Mouse (Mus musculus) urinary bladder, postnatal 14 days (tissue): Measurements from ENCODE around the gene Chrm4.

Source experiments
- DNase-seq: peaks from one replicate; pipeline ENCODE4 v3.0.0; 2021; ENCODE audit warnings: low spot score

The Chrm4 gene

DNA sequence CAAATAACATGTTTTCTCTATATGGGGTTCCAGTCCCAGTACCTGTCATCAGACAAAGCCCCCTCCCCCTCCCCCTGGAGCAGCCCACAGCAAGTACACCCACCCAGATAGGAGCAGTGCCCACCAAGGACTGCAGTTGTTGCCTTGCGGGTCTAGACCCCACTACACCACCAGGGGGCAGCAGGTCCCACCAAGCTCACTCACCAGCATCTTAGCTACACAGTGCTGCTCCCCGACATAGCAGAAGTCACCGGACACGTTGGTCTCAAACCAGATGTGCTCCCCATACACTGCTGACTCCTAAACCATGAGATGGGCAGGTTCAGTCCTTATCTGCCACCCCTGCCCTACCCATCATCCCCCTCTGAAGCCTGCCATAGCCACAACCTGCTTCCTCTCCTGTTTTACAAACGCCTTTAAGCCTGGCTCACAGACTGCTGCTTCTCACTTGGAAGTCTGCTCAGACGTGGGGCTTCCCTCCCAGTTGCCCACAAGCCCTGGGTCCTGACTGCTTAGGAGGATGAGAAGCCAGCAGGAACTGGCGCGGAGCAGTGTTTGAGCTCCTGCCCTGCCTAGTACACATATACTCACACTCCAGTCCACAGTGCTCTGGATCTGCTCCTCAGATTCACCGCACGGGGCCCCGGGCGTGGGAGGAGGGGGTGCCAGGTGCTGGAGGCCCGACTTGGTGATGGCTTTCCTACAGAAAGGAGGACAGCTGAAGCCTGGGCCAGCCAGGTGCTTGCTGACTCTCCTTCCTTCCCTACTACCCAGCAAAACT is 17.3 kb downstream of the Chrm4 start:
- DNase-seq, result peak; percentile 76

DNA sequence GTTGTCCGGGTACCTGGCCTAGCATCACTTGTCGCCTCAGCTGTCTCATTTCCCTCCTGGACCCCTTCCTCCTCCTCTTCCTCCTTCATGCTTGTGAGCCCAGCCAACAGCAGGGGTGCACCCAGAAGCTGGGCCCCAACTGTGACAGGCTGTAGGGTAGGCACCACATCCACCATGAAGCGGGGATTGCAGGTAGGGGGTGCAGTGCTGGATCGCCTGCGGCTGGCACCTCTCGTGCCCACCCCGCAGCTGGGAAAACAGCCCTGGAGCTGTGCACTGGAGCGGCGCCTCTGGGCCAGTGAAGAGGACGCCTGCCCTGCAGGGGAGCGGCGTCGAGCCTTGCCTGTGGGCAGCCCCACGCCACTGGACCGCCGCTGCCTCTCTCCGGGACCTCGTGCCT is 18.4 kb downstream of the Chrm4 start, which contains the start of gene Gm9821:
Gm9821 (plus strand) TSS at position 221 of the 400 bp plus-strand sequence.
- DNase-seq, result no peak

DNA sequence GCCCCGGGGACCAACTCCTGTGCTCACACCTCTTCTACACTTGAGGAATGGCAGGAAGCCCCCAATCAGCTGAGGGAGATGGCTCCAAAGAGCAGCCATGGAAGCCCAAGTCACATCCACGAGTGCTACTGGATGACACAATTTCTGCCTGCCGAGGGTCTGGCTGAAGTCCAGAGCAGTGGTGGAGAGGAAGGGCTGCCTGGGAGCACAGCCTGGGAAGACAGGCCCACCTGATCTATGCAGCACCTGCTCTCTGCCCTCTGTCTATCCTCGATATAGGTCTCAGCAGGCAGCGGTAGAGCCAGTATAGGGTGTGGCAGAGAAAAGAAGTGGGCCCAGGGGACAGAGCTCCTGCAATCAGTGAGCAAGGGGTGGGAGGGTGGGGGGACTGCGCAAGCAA is 19.8 kb downstream of the Chrm4 start:
- no peak for DNase-seq

GRCm38 (mm10) chr2:91947397-91948150 is 20.5 kb downstream of the Chrm4 start:
- DNase-seq, result peak; percentile 42

GRCm38 (mm10) chr2:91948151-91948509 is 21.1 kb downstream of the Chrm4 start:
- no peak for DNase-seq

GRCm38 (mm10) chr2:91948792-91949241 is 21.8 kb downstream of the Chrm4 start:
- no peak for DNase-seq

GRCm38 (mm10) chr2:91949411-91950274 is 22.6 kb downstream of the Chrm4 start:
- no peak for DNase-seq

DNA sequence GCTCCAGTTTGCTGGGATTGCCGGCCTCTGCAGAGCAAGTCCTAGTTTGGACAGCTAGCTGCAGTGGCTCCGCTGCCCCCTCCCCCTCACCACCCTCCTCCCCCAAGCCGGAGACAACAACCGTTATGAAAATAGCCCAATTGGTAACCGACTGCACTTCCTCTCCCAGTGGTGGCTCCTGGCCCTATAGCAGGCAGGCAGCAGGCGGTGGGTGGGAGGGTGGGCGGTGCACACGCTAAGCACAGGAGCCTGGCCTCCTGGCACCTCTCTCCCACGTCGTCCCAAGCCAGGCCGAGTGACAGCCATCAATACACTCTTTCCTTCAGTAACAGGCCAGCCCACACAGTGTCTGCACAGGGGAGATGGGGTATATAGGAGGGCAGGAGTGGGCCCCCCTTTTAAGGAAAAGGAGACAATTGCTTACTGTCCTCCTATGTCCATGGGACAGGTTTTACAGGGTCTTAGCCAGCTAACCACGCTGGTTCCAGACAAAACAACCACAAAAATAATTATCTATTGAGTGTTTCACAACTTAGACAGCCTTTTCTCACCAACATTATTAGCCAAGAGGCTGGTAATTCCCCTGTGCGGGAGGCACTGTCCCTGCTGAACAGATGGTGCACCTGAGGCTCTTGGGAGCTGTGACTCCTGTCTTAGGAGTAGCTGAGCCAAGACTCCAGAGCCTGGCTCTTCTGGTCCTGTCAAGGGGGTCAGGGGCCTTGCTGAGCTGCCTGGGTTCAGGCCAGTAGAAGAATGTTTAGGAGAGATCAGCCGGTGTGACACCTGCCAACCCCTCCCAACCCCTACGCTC is 23.4 kb downstream of the Chrm4 start:
- DNase-seq, result no peak

DNA sequence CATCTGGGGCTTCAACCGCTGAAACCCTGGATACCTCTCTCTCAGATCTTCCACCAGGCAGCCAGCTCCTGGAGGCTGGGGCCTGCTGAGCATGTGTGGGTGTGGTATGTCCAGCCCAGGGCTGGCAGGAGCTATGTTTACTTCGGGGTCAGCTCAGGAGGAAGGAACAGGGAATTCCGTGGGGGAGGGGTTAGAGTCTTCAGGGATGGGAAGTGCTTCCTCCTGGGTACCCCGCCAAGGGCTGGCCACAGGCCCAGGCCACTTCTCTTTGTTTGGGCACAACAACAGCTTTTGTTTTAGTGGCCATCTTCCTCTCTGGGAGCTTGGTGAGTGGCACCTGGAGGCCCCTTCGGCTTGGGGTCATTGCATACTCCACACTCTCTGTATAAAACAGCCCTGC is 26.8 kb downstream of the Chrm4 start:
- peak; percentile 67 for DNase-seq

DNA sequence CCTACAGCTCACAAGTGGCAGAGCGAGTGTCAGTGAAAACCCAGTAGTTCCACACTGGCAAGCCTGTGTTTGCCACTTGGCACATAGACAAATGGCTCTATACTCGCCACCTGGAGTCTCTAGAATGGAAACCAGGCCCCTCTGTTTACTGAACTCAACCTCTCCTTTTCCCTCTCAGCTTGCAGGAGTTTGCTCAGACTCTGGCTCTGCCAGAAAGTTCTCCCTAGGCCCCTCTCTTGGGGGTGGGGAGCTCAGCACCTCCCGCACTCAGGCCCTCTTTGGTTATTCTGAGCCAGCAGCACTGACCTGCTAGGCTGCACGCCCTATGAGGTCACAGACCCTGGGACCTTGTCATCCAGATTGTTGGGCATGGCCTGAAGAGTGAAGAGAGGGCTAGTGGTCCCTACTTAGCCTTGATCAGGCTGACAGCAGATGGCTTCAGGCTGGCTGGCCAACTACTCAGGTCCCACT is 28.1 kb downstream of the Chrm4 start:
- no peak for DNase-seq

DNA sequence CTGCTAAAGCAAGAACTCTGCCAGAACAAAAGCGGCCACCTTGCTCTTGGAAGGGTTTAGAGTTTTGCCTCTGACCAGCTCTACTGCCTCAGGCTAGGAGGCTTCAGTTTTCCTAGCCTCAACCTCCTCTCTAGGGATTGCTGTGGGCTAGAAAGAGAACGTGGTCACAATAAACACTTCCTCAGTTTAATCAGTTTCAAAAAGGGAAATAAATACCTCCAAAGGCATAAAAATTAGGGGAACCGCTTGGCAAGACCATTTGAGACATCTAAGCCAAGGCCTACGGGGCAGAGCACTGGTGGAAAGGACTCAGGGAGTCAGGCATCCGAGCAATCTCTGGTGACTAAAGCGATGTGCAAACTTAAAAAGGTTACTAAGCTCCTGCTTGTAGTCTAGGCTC is 28.8 kb downstream of the Chrm4 start:
- no peak for DNase-seq

- DNase-seq, result no peak
These were observed 30.0 kb downstream of the Chrm4 start for GRCm38 (mm10) chr2:91957096-91957495.

DNA sequence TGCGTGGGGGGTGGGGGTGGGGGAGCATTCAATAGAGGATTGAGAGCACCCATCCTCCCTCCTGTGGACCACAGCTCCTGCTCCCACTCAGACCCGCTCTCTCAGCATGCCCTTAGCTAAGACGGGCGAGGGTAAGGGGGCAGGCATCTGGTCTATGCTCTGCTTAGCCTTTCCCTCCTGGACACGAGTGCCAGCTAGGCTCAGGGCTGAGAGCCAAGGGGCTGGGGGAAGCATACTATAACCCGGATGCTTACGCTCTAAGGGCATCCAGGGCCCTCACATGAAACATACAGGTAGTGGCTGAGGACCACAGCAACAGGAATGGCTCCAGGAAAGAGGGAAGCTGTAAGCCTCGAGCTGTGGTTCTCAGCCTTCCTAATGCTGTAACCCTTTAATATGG is 31.0 kb downstream of the Chrm4 start:
- DNase-seq, result no peak

- peak; percentile 53 for DNase-seq
These were observed 31.8 kb downstream of the Chrm4 start for GRCm38 (mm10) chr2:91958701-91959457.

DNA sequence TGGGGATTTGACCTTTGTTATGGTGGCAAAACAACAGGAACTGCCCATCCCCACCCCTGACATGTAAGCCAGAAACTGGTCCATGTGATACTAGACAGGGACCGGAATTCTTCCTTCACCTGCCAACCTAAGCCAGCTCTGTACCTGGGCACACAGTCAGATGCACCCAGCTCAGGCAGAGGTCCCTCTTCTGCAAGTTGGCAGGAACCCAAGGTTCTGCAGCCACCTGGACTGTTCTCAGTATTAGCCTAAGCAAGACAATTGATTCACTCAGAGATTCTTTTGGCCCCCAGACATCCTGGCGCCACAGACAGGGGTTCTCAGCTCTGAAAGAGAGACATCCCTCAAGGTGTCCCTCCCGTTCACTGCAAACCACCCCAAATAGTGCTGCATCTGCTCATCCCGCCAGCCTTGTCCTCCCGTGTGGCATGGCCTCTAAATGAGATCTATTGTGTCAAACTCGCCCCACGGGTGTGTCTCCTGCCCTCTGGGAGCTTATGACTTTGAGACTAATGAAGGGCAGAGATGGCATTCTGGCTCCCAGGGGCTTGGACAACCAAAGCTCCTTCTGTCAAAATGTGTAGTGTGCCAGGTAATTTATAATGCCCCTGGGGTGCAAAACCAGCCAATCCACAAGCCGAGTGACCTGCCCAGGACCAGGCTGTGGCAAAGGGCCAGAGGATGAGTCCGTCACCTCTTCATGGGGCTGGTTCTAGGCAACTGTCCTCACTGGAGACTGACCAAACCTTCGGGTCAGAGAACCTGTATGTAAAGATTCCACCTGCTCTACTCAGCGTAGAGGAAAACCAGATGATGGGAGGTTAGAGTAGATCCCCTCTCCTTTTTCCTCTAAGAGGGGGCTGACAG is 32.7 kb downstream of the Chrm4 start:
- DNase-seq, result no peak

GRCm38 (mm10) chr2:91960459-91960858 is 33.4 kb downstream of the Chrm4 start:
- no peak for DNase-seq

GRCm38 (mm10) chr2:91961901-91962761 is 35.1 kb downstream of the Chrm4 start:
- DNase-seq, result no peak

GRCm38 (mm10) chr2:91962864-91963401 is 35.9 kb downstream of the Chrm4 start:
- DNase-seq, result peak; percentile 40
